Mouse (Mus musculus) heart, embryonic 16.5 days (tissue): Measurements from ENCODE around the gene Rgs7. TPM values are rescaled to one million over a fixed set of nuclear protein-coding genes. Genes with fewer than 3 reads are reported as not detected.

Experiments
- ATAC-seq: fragments of 200-750 bp; cut with Nextera tagmentation; replicated peaks from 2 replicates; pipeline ENCODE4 v1.8.0; 2017; ENCODE audit warnings: moderate number of reproducible peaks; ENCODE audit not compliant: insufficient read depth, low FRiP score; ENCODE audit errors: extremely low read depth
- H3K27ac ChIP-seq: fragments of 300-500 bp; sonication (generic); 2 replicates; pipeline ENCODE4 v1.5.1; 2014; ENCODE audit warnings: mild to moderate bottlenecking, low read length, control low read depth, moderate library complexity
- H3K27me3 ChIP-seq: fragments of 300-500 bp; sonication (generic); 2 replicates; pipeline ENCODE4 v1.6.1; 2014; ENCODE audit warnings: low read length, mixed read lengths; ENCODE audit not compliant: control insufficient read depth, insufficient read depth
- H3K36me3 ChIP-seq: fragments of 300-500 bp; sonication (generic); 2 replicates; pipeline ENCODE4 v1.6.1; 2014; ENCODE audit not compliant: control insufficient read depth, insufficient read depth
- H3K4me1 ChIP-seq: fragments of 300-500 bp; sonication (generic); 2 replicates; pipeline ENCODE4 v1.6.1; 2014; ENCODE audit warnings: low read length, mixed read lengths; ENCODE audit not compliant: control insufficient read depth, insufficient read depth
- H3K4me2 ChIP-seq: fragments of 300-500 bp; sonication (generic); 2 replicates; pipeline ENCODE4 v1.6.1; 2014; ENCODE audit warnings: low read depth, mild to moderate bottlenecking, control low read depth, low read length
- H3K4me3 ChIP-seq: fragments of 300-500 bp; sonication (generic); 2 replicates; pipeline ENCODE4 v1.5.1; 2014; ENCODE audit warnings: mild to moderate bottlenecking, control low read depth, low read length
- H3K9ac ChIP-seq: fragments of 300-500 bp; sonication (generic); 2 replicates; pipeline ENCODE4 v1.6.1; 2014; ENCODE audit warnings: low read length, control low read depth
- H3K9me3 ChIP-seq: fragments of 300-500 bp; sonication (generic); replicated peaks from 2 replicates; pipeline ENCODE4 v1.6.1; 2016; ENCODE audit warnings: low read length; ENCODE audit not compliant: control insufficient read depth
- WGBS: fragments of 180-500 bp; shearing (Covaris S2); extraction: QIAGEN DNeasy Blood & Tissue Kit; methylation state at CpG from one replicate; pipeline ENCODE4 v1.1.7; 2014; 5-methylcytosine and 5-hydroxymethylcytosine counted together
- polyA plus RNA-seq: library from polyadenylated mRNA; unstranded; fragments of >200 nt; fragmentation: Nextera tagmentation; extraction: Ambion mirVana; gene quantifications from 2 replicates; pipeline ENCODE4 v1.2.1, GENCODE M21; 2015

The Rgs7 gene
- polyA plus RNA-seq, 1 experiment from 2014 or later, result 0.41 TPM

DNA sequence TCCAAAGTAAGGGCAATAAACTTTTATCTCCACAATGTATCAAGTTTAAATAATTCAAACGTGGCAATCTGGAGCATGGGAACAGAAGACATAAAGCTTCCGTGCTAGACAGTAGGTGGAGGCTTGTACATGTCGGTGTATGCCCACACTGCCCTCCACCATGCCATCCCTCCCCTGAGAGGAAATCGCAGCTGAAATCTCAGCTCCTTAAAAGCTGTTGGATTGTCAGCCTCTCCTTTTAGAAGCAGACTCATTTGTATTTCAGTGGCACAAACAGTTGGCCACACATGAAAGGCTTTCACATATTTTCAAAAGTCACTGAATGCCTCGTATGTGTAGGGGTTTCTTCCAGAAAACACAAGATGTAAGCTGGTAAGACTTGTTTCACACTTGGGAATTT, 304.1 kb downstream of the Rgs7 start:
- Histone ChIP-seq H3K4me3 (no peak overlapping the region), H3K9me3 (no peaks in the 10 kb centered on the region), H3K27me3 (no peaks in the 10 kb centered on the region), H3K4me2 (no peak overlapping the region), H3K4me1 (no peaks in the 10 kb centered on the region), H3K36me3 (no peaks in the 10 kb centered on the region), H3K27ac (no peak overlapping the region), H3K9ac (no peak overlapping the region)
- ATAC-seq, result no peak
- 70% methylated on average over 5 of the region's 5 CpGs for WGBS

DNA sequence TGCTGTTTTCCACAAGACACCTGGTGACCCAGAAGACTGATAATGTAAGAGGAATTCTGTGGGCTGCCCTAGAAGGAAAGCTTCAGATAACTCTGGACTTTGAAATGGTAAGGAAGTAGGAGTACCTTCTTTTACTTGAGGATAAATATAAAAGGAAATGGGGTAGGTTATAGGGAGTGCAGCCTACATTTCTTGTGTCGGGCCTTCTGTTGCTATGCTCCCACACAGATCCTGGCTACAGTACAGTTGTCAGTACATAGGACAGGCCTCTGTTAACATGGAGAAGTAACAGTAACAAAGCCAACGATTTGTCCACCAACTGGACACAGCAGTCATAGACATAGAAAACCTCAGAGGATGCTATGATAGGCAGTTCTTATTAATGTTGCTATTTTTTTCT, 307.1 kb downstream of the Rgs7 start:
- no peak overlapping the region for H3K4me3 ChIP-seq
- no peak overlapping the region for H3K9ac ChIP-seq
- H3K27me3 ChIP-seq, result no peaks in the 10 kb centered on the region
- H3K4me1 ChIP-seq, result no peaks in the 10 kb centered on the region
- no peak overlapping the region for H3K27ac ChIP-seq
- WGBS, result 76% methylated on average over 2 of the region's 2 CpGs
- H3K9me3 ChIP-seq, result no peaks in the 10 kb centered on the region
- H3K4me2 ChIP-seq, result no peak overlapping the region
- H3K36me3 ChIP-seq, result no peaks in the 10 kb centered on the region
- ATAC-seq, result no peak

DNA sequence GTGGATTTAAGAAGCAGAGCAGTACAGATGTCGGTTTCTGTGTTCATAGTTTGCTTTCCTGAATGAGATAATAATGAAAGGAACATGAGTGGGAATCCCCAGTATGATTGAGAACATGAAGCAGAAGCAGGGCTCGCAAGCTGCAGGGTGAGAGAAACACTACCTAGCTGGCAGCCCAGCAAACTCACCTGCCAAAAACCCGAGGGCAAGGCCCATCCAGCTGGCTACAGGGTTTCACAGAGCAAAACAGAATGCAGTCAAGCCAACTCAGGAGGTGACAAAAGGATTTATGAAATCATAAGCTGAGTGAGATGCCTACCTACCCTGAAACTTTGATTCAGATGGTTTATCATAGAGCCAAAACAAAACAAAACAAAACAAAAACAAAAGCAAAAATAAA, 307.6 kb downstream of the Rgs7 start:
- no peak overlapping the region for H3K4me2 ChIP-seq
- H3K9ac ChIP-seq, result no peak overlapping the region
- no peaks in the 10 kb centered on the region for H3K36me3 ChIP-seq
- ATAC-seq, result no peak
- WGBS, result 47% methylated on average over 3 of the region's 3 CpGs
- no peak overlapping the region for H3K27ac ChIP-seq
- H3K9me3 ChIP-seq, result no peaks in the 10 kb centered on the region
- no peaks in the 10 kb centered on the region for H3K27me3 ChIP-seq
- H3K4me3 ChIP-seq, result no peak overlapping the region
- no peaks in the 10 kb centered on the region for H3K4me1 ChIP-seq

DNA sequence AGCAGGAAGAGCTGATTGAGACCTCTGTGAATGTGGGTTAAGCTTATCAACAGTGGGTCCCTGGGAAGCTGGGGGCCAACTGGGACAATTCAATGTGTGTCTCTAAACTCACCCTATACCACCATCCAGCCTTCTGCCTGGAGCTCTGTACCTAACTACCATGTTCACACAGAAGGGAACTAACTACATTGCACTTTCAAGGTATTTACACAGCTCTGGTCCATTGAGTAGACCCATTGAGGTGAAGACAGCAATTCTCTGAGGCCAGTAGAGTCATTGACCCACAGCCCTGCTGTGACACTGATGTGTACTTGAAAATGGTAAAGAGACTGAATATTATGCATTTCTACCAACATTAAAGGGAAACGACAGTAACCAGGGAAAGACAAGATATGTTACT, 313.6 kb downstream of the Rgs7 start:
- Histone ChIP-seq H3K9ac (no peak overlapping the region), H3K4me1 (no peaks in the 10 kb centered on the region), H3K4me3 (no peak overlapping the region), H3K9me3 (no peaks in the 10 kb centered on the region), H3K27ac (no peak overlapping the region), H3K36me3 (no peaks in the 10 kb centered on the region), H3K4me2 (no peak overlapping the region), H3K27me3 (no peaks in the 10 kb centered on the region)
- no peak for ATAC-seq
- whole genome bisulfite sequencing, result 86% methylated on average over 1 of the region's 1 CpGs

DNA sequence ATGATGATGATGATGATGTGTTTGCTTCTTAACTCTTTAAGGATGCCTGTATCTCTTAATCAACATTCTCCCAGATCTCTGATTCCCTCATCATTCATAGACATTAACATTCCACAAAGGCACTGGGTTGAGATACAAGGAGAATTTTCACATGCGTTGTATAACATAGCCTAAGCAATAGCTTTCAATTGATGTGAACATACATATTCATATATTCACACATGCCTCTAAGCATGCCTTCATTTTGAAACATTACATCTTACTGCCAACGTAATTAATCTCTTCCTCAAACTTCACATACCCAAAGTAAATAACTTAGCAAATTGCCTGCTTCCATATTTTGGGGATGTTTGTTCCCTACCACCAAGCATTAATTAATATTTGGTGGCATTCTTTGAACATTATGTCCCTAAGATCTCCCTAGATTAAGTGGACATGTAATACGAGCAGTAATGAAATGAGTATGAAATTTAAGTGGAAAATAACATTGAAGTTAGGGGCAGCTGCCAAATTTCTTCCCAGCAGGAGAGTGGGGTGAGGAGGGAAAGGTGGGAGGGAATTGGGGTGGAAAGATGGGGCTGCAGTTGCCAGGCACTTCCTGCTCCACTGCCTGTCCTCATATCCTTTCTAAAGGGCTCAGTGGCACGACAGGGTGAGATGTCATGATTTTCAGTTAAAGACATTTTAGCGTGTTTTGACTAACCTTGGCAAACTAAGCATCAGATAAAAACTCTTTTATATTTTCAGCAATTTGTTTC, 317.2 kb downstream of the Rgs7 start:
- H3K9me3 ChIP-seq, result no peaks in the 10 kb centered on the region
- 54% methylated on average over 5 of the region's 5 CpGs for WGBS
- no peak overlapping the region for H3K4me2 ChIP-seq
- no peak overlapping the region for H3K27ac ChIP-seq
- H3K9ac ChIP-seq, result no peak overlapping the region
- no peaks in the 10 kb centered on the region for H3K27me3 ChIP-seq
- no peak for ATAC-seq
- H3K4me3 ChIP-seq, result no peak overlapping the region
- no peaks in the 10 kb centered on the region for H3K36me3 ChIP-seq
- no peaks in the 10 kb centered on the region for H3K4me1 ChIP-seq

DNA sequence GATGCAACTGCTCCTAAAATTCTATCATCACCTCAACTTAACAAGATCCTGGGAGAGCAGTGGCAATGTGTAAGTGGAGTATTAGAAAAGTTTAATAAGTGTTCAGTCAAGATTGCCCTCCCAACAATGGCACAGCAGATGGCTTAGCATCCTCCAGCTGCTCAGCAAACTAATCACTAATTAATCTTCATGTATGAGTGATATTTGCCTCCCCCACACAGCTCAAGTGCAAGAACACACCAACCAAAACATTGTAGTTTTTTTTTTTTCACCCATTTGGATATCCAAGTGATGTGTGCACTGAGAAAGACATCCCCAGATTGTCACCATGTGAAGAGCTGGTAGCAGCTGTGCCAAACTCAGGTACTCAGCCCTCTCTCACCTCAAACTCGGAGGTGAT, 336.8 kb downstream of the Rgs7 start:
- no peak for ATAC-seq
- WGBS, result 68% methylated on average over 1 of the region's 1 CpGs
- no peaks in the 10 kb centered on the region for H3K9me3 ChIP-seq

DNA sequence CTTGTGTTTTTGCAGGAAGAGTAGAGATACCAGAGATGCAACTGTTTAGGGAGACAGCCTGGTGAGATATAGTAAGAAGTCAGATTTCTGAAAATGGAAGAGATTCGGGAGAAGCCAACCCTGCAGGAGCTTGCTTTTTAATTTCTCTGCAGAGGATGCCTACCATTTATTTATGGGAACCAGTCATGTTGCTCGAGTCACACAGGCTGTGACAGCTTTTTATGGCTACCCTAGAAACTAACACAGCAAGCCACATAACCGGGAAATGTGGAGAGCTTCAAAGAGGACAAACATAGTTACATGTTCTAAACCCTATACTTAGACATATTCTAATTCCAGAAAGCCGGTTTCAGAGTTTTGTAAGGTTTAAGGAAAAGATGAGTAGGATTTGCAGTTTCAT, 349.2 kb downstream of the Rgs7 start:
- 73% methylated on average over 4 of the region's 4 CpGs for WGBS
- Histone ChIP-seq H3K4me2 (no peak overlapping the region), H3K27ac (no peak overlapping the region), H3K4me1 (no peaks in the 10 kb centered on the region), H3K4me3 (no peak overlapping the region), H3K36me3 (no peaks in the 10 kb centered on the region), H3K9ac (no peak overlapping the region), H3K27me3 (no peaks in the 10 kb centered on the region), H3K9me3 (no peaks in the 10 kb centered on the region)
- ATAC-seq, result no peak

More for the DNA sequence above, 336.8 kb downstream of the Rgs7 start:
- Histone ChIP-seq H3K36me3 (no peaks in the 10 kb centered on the region), H3K4me1 (no peaks in the 10 kb centered on the region), H3K27me3 (no peaks in the 10 kb centered on the region), H3K9ac (no peak overlapping the region), H3K4me2 (no peak overlapping the region), H3K4me3 (no peak overlapping the region), H3K27ac (no peak overlapping the region)

DNA sequence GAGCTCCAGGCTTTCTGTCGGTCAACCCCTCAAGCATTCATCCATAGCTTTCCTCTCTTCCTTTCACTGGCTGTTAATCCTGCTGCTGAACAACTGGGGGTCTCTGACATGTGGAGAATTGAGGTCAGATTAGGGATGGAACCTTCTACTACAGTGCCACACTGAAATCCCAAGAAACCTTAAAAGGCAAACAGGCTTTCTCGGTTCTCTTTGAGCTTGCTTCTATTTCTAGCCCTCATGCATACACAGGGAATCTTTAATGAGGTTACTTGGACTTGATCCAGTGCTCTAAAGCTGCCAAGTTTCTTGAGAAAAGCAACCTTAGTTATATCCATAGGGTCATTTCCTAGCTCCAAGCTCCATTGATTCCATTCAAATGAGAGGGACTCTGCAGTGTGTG, 363.8 kb downstream of the Rgs7 start:
- peak; percentile 75 for ATAC-seq
- Histone ChIP-seq H3K9ac (no peak overlapping the region), H3K36me3 (no peaks in the 10 kb centered on the region), H3K4me1 (peaks cover 6% of the 10 kb centered on the region), H3K27me3 (no peaks in the 10 kb centered on the region), H3K9me3 (no peaks in the 10 kb centered on the region), H3K4me3 (no peak overlapping the region), H3K27ac (peak overlapping the region; percentile 62; the same call in 1 of the 2 replicates), H3K4me2 (peak overlapping the region; percentile 23; the same call in 1 of the 2 replicates)
- WGBS, result 25% methylated on average over 2 of the region's 2 CpGs

DNA sequence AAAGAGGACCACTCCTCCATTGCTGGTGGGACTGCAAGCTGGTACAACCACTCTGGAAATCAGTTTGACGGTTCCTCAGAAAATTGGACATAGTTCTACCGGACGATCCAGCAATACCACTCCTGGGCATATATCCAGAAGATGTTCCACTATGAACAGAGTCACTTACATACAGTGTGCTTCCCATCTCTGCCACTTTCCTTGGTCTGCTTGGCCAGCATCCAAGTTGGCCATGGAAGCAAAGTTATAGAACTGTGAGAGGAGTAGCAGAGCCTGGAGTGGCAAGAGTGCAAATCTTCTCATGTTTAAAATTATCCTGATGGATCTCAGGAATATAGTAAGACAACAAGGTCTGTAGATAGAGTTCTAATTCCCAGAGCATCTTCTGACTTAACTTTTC, 367.9 kb downstream of the Rgs7 start:
- Histone ChIP-seq H3K4me2 (no peak overlapping the region), H3K27me3 (no peaks in the 10 kb centered on the region), H3K4me1 (peaks cover 6% of the 10 kb centered on the region), H3K4me3 (no peak overlapping the region), H3K9me3 (no peaks in the 10 kb centered on the region), H3K9ac (no peak overlapping the region), H3K27ac (no peak overlapping the region), H3K36me3 (no peaks in the 10 kb centered on the region)
- 67% methylated on average over 3 of the region's 3 CpGs for WGBS
- ATAC-seq, result no peak
